Mouse (Mus musculus) embryonic stem cell, embryonic (primary cell): Measurements from ENCODE around the gene Prss22.

ENCODE experiments used
- CTCF ChIA-PET, 4 experiments: fragments of 300-600 bp in 2 of 4; fragments of 350-600 bp in 2 of 4; sonication (Branson Sonifier 250); formaldehyde crosslinking; loops; one replicate each; lab custom pipeline; 2022; ENCODE audit warnings: inconsistent platforms in 2 of 4; lab: Charles Lee
- POLR2A ChIA-PET, 4 experiments: fragments of 300-600 bp in 2 of 4; fragments of 350-600 bp in 2 of 4; sonication (Branson Sonifier 250); formaldehyde crosslinking; loops; one replicate each; lab custom pipeline; 2022; ENCODE audit warnings: antibody characterized with exemption in 4 of 4, inconsistent platforms in 1 of 4; lab: Charles Lee

Gene Prss22

DNA sequence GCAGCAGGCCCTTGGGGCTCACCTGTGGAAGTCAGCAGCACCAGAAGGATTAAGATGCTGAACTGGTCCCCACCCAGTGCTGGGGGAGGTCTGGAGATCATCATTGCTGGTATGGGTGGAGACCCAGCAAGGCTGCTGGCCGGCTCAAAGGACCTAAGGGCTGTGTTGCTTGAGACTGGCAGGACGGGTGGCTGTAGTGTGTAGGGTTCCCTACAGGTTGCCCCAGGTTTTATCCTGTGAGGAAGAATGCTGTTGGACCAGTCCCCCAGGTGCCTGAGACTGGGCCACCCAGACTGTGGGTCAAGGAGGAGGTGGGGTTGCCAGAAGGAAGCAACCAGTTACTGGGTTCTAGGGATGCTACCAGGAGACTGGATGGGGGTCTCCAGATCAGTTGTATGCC lies at the start of gene Prss22:
Gene Prss22 (minus strand): TSS at position 200 of the 400 bp plus-strand sequence.
- ChIA-PET POLR2A (no interaction called here), CTCF (interaction anchor here in 1 of 4 experiments (1.0 to 1.1 kb wide), 2 partner anchors 29 to 154 kb away, joined by 5 to 6 read pairs; partner anchors contain the start of genes Prss32 and Prss41)

DNA sequence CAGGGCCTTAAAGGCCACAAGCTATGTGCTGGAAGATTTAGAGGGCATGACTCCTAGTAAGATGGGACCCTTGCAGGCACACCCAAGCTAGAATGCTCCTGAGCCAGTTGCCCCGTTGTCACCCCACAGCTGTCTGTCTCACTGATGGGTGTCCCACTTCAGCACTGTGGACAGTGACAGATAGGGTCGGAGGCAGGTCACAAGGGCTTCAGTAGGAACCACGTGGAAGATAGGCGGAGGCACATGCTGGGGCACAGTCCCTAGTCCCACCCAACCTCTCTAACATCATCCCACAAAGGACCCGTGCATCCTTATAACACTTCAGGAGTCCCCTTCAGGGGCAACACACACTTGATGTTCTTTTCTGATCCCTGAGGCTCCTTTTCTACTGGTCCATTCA lies 48.1 kb upstream of the Prss22 start:
- CTCF ChIA-PET: interaction anchor here (0.5 to 2.1 kb wide), 12 partner anchors 9 to 1676 kb away, joined by 3 to 8 read pairs (median 4); no protein-coding TSS in a partner anchor
- POLR2A ChIA-PET: interaction anchor here (0.6 to 5.4 kb wide), 22 partner anchors 9 to 1205 kb away, joined by 3 to 32 read pairs (median 4); partner anchors contain the start of genes Ccnf (in 1 of the 4) and Pdpk1 (in 1 of the 4)

DNA sequence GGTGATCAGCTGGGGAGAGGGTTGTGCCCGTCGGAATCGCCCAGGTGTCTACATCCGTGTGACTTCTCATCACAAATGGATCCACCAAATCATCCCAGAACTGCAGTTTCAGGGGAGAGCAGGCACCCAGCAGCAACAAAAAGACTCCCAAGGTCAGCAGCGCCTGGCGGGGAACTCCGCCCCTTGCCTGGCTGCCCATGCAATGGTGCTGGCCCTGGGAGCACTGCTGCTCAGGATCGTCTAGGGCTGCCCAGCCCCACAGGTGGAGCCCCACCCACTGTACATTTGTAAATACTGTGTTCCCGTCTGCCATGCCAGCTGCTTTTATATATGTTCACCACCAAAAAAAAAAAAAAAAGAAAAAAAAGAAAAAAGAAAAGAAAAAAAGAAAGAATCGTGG lies 47.7 kb upstream of the Prss22 start:
- POLR2A ChIA-PET: interaction anchor here (0.5 to 5.4 kb wide), 27 partner anchors 8 to 1205 kb away, joined by 3 to 32 read pairs (median 5); partner anchors contain the start of genes Ccnf (in 1 of the 4) and Pdpk1 (in 1 of the 4)
- CTCF ChIA-PET: interaction anchor here (0.5 to 2.1 kb wide), 14 partner anchors 8 to 1677 kb away, joined by 3 to 8 read pairs (median 4); no protein-coding TSS in a partner anchor

DNA sequence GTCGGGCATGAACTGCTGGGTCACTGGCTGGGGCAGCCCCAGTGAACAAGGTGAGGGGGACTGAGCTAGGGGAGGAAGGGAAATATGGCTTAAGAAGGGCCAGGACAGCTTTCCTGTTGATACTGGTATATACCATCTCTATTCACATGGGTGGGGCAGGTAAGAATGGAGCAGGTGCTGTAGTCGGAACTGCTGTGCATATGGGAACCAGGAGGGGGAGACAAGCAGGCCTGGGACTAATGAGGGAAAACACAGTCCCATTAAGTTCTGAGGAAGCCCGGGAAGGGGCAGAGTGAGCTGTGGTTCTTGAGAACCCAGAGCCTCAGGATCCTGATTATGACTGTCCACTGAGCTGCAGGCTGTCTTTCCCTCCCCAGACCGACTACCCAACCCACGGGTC lies 46.6 kb upstream of the Prss22 start:
- ChIA-PET POLR2A (interaction anchor here (0.6 to 5.4 kb wide), 30 partner anchors 8 to 383 kb away, joined by 3 to 32 read pairs (median 4); partner anchors contain the start of genes Amdhd2 (in 2 of the 4), Ccnf (in 2 of the 4), Abca3 (in 1 of the 4) and Kctd5 (in 1 of the 4)), CTCF (interaction anchor here (0.5 to 2.1 kb wide), 27 partner anchors 8 to 1524 kb away, joined by 3 to 8 read pairs (median 3); partner anchors contain the start of genes Prss32 (in 2 of the 4), Prss41 (in 2 of the 4) and Ccnf (in 1 of the 4))

DNA sequence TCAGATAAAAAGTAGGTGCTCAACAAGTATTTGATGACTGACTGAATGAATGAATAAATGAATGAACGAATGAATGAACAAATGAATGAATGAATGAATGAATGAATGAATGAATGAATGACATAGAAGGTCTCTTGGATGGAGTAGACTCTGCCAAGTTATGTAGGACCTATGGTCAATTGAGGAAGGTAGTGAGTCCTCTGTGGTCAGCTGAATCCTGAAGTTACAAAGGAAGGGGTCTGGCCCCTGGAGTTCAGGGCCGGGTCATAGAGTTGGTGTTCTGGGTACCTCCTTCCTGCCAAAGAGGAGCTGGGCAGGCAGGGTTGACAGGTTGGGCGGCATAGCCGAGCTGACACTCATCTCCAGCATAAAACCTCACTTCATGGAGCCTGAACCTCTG lies 39.9 kb upstream of the Prss22 start, which contains the start of gene Prss27:
Gene Prss27 (plus strand): TSS at position 301 of the 400 bp plus-strand sequence.
- ChIA-PET POLR2A (interaction anchor here in 2 of 4 experiments (0.6 to 6.3 kb wide), 14 partner anchors 10 to 490 kb away, joined by 3 to 43 read pairs (median 4); partner anchors contain the start of genes Ccnf (in 1 of the 2), Kctd5 (in 1 of the 2) and Traf7 (in 1 of the 2)), CTCF (interaction anchor here in 1 of 4 experiments (0.9 kb wide), 2 partner anchors 23 to 44 kb away, joined by 3 read pairs; no protein-coding TSS in a partner anchor)

DNA sequence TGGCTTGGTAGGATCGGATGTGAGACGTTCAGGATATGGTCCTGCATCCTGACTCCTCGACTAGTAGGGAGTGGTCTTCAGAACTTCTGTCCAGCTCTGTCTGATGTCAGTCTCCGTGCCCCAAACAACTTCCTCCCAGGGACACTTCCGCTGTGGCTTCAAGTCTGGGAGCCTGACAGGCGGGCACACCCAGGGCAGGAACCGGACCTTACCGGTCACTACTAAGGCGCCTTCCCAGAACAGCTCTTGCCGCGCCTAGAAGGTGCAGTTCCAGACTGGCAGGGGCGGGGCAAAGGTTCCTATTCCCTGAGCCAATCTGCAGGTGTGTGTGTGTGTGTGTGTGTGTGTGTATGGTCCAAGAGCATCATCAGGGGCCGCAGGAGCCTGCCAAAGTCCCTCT lies 39.5 kb upstream of the Prss22 start:
- POLR2A ChIA-PET: interaction anchor here in 2 of 4 experiments (0.8 to 6.3 kb wide), 11 partner anchors 13 to 490 kb away, joined by 3 to 43 read pairs (median 4); partner anchors contain the start of gene Traf7 (in 1 of the 2)
- CTCF ChIA-PET: interaction anchor here in 2 of 4 experiments (0.7 to 0.9 kb wide), 3 partner anchors 8 to 94 kb away, joined by 3 to 8 read pairs (median 5); no protein-coding TSS in a partner anchor

DNA sequence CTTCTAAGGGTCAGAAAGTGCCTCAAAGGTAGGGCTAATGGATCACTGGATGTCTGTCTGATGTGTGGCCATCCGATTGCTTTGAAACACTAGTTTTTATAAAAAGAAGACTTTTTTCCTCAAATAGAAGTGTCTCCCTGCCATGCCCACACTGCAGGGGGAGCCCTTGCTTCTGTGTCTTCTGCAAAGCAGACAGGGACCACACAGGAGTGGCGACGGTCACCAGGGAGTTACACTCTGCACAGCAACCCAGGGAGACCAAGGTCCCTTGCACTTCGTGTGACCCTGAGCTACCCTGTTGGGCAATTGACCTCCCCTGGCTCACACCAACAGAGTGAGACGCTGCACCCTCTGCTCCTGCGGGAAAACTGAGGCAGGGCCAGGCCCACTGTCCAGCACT lies 39.1 kb upstream of the Prss22 start:
- ChIA-PET POLR2A (interaction anchor here in 2 of 4 experiments (0.8 to 6.3 kb wide), 14 partner anchors 8 to 491 kb away, joined by 3 to 43 read pairs (median 4); partner anchors contain the start of genes Kctd5 (in 1 of the 2) and Traf7 (in 1 of the 2)), CTCF (interaction anchor here in 2 of 4 experiments (0.7 to 0.9 kb wide), 3 partner anchors 9 to 95 kb away, joined by 3 to 8 read pairs (median 5); no protein-coding TSS in a partner anchor)

DNA sequence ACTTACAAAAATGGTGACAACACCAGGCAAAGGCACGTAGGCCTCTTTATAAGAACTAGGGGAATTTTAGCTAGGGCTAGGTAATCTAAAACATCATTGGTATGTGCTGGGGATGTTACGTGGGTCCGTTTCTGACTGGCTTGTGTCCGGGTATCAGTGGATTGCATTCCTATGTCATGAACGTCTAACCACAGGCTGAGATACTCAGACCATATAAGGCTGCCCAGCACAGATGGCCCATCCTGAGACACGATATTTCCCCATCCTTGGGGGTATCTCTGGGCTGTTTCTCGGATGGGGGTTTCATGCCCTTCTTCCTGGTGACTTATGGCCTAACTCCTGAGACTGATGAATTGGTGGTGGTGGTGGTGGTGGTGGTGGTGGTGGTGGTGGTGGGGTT lies 37.2 kb upstream of the Prss22 start:
- POLR2A ChIA-PET: interaction anchor here in 2 of 4 experiments (0.7 to 6.3 kb wide), 6 partner anchors 8 to 232 kb away, joined by 3 to 43 read pairs (median 5); no protein-coding TSS in a partner anchor
- CTCF ChIA-PET: interaction anchor here in 1 of 4 experiments (0.6 kb wide), 2 partner anchors 98 to 104 kb away, joined by 4 to 8 read pairs; no protein-coding TSS in a partner anchor

DNA sequence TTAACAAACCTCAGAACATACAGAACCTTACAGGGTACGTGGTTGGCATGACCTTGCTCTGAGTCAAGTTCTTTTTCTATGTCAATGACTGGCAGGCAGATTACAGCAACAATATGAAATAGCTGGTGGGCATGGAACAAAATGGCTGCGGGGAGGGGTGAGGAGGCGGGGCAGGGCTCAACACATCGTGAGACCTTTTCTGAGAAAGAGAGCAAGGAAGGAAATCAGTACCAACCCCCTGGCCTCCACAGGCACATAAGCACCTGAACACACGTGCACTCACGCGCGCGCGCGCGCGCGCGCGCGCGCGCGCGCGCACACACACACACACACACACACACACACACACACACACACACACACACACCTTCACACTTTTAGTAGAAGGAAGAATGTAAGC lies 32.7 kb upstream of the Prss22 start:
- ChIA-PET CTCF (interaction anchor here in 3 of 4 experiments (0.6 to 1.6 kb wide), 9 partner anchors 9 to 99 kb away, joined by 3 to 5 read pairs (median 4); no protein-coding TSS in a partner anchor), POLR2A (interaction anchor here in 3 of 4 experiments (0.6 to 4.3 kb wide), 32 partner anchors 8 to 497 kb away, joined by 3 to 32 read pairs (median 4); partner anchors contain the start of genes Atp6v0c (in 2 of the 3), Ccnf (in 2 of the 3), Elob (in 1 of the 3) and Kctd5 (in 1 of the 3))

DNA sequence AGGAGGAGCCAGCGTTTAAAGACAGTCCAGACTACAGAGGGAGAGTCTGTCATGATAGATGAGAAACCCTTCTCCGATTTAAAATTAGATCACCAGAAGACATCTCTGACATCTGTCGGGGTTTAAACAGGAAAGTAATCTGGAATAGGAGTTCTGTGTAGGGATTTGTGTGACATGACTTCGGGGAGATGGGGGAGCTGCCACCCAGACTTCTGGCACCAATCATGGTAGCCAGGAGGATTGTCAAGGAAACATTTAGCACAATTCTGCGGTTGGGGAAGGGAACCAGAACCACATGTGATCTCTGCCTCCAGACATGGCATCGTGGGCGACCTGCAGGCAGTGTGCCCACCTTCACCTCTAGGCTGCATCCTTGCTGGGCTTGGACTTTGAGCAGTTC lies 31.6 kb upstream of the Prss22 start:
- CTCF ChIA-PET: interaction anchor here in 1 of 4 experiments (1.1 kb wide), 1 partner anchor 66 kb away, joined by 3 read pairs; no protein-coding TSS in a partner anchor

DNA sequence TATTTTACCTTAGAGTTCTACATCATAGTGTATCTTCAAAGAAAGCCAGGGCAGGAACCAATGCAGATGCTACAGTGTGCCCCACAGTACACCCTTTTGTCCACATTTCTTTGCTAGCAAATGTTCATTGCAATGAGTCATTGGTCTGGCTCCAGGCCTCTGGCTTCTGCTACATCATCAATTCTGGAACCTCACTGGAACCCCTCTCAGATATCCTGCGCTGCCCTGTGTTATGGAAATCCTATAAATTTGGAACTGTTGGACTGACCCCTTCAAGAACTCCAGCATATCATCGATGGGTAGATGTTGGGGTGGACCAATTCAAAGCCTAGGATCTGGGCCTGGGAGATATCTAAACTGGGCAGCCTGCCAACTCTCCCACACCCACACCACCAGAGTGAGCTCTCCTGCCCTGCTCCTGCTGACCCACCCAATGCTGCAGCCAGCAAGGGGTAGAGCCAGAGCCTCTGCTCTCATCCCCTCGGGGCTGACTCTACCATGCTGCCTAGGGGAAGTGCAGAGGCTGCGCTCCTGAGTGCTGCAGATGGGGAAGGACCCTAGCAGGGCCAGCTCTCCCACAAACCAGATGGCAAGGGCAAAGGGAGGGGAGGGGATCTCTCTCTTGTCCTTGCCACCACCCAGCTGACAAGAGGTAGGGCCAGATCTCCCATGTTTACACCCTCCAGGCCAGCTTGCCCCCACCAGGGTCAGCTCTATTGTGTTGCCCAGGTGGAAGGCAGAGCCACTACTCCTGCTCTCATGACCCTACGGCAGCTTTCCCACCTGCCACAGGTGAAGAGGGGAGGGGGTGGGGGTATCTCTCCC lies 23.7 kb upstream of the Prss22 start:
- CTCF ChIA-PET: interaction anchor here in 3 of 4 experiments (0.6 to 1.2 kb wide), 4 partner anchors 9 to 28 kb away, joined by 3 to 8 read pairs (median 4); no protein-coding TSS in a partner anchor
- POLR2A ChIA-PET: interaction anchor here (0.6 to 4.8 kb wide), 50 partner anchors 8 to 479 kb away, joined by 3 to 43 read pairs (median 4); partner anchors contain the start of genes Ccnf (in 2 of the 4), Prss27 (in 2 of the 4), Abca3 (in 1 of the 4) and Elob (in 1 of the 4)

More for the DNA sequence above, 31.6 kb upstream of the Prss22 start:
- POLR2A ChIA-PET: interaction anchor here in 2 of 4 experiments (0.6 to 4.3 kb wide), 13 partner anchors 8 to 385 kb away, joined by 3 to 32 read pairs (median 5); partner anchors contain the start of genes Elob (in 1 of the 2) and Rnps1 (in 1 of the 2)

DNA sequence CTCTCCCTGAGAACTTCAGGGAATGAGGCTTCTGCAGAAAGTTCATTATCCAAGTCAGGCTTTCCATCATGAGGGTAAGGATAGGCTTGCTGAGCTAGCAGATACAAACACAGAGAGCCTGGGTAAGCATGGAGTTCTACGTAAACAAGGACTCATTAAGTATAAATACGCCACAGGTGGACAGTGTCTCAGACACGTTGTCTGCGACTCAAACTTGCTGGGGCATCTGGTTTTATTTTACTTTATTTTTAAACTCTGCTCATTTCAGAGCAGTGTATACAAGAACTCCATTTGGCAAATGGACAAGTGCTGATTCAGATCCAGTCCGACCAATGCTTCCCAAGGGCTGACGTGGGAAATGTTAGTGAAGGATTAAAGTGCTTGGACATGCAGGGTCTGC lies 22.8 kb upstream of the Prss22 start:
- ChIA-PET CTCF (interaction anchor here in 1 of 4 experiments (0.6 kb wide), 1 partner anchor 27 kb away, joined by 5 read pairs; no protein-coding TSS in a partner anchor), POLR2A (interaction anchor here in 3 of 4 experiments (0.7 to 4.8 kb wide), 18 partner anchors 10 to 393 kb away, joined by 3 to 43 read pairs (median 6); partner anchors contain the start of genes Ccnf (in 1 of the 3), Elob (in 1 of the 3), Prss27 (in 1 of the 3) and Rnps1 (in 1 of the 3))

DNA sequence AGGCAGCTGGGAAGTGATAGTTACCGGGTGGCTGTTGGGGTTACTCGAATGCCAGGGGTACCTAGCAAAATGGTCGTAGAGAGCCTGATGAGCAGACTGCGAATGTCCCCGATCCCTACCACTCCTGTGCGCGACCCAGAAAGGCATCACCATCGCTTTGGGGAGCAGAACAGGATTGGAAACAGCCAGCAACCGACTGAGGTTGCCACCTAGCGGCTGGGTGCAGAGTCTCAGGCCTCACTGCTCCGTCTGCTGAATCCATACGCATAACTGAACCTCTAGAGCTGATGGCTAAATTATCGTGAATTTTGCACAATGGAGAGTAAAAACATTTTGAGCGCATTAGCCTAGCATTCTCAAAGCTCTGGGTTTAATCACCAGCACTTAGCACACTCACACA lies 17.8 kb upstream of the Prss22 start:
- POLR2A ChIA-PET: interaction anchor here in 3 of 4 experiments (0.6 to 3.6 kb wide), 29 partner anchors 9 to 513 kb away, joined by 3 to 13 read pairs (median 4); partner anchors contain the start of genes Ccnf (in 2 of the 3), Amdhd2 (in 1 of the 3), Mlst8 (in 1 of the 3) and Prss27 (in 1 of the 3)
- CTCF ChIA-PET: interaction anchor here (0.6 to 2.2 kb wide), 21 partner anchors 9 to 1782 kb away, joined by 3 to 12 read pairs (median 3); partner anchors contain the start of genes Prss32 (in 1 of the 4) and Prss41 (in 1 of the 4)

DNA sequence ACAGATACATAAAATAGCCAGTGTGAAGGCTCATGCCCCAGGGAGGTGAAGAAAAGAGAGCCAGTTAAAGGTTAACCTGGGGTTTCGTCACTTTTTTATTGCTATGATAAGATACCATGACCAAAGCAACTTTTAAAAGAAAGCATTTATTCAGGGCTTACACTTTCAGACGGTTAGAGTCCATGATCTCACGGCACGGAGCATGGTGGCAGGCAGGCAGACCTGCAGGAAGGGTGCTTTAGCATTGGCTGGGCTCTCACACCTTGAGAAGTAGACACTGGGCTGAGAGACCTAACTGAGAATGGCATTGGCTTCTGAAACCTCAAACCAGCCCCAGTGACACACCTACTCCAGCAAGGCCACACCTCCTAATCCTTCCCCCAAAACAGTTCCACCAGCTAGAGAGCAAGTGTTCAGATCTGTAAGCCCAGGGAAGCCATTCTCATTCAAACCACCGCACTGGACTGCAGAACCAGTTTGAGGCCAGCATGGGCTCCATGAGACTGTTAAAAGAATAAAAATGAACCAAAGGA lies 16.6 kb upstream of the Prss22 start:
- POLR2A ChIA-PET: interaction anchor here in 3 of 4 experiments (0.8 to 3.6 kb wide), 23 partner anchors 8 to 514 kb away, joined by 3 to 13 read pairs (median 5); partner anchors contain the start of genes Amdhd2 (in 1 of the 3), Ccnf (in 1 of the 3), Mlst8 (in 1 of the 3) and Prss27 (in 1 of the 3)
- CTCF ChIA-PET: interaction anchor here (0.6 to 2.2 kb wide), 11 partner anchors 8 to 238 kb away, joined by 3 to 12 read pairs (median 6); no protein-coding TSS in a partner anchor

DNA sequence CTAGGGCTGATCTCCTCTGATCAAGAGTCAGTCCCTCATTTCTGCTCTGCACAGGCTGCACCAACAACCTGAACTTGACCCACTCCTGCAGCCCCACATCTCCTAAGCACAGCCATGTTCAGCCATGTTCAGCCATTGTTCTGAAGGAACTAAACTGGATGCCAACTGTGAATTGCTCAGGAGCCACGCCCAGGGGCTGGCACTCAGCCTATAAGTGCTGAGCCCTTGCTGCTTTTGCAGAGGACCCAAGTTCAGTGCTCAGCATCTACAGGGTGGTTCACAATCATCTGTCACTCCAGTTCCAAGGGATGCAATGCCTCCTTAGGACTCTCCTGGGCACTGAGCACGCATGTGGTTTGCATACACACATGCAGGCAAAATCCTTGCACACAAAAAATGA lies 15.0 kb upstream of the Prss22 start:
- ChIA-PET CTCF (interaction anchor here in 1 of 4 experiments (0.7 kb wide), 1 partner anchor 19 kb away, joined by 6 read pairs; no protein-coding TSS in a partner anchor), POLR2A (interaction anchor here in 1 of 4 experiments (1.9 kb wide), 1 partner anchor 10 kb away, joined by 7 read pairs; no protein-coding TSS in a partner anchor)

DNA sequence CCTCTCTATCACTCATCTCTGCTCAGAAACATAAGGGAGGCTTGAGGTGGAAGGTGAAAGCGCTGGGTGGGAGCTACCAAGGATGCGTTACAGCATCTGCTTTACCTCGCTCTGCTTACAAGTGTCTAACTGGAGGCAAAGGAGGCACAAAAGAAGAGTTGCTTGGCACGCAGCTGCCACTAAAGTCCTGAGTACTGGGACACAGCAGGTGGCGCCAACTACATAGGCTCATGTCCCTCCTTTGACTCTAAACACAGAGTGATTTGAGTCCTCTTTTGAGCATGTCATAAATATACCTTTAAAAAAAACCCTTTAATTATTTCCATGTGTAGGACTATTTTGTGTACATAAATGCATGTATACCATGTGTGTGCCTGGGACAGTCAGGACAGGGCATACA lies 11.7 kb upstream of the Prss22 start:
- ChIA-PET CTCF (interaction anchor here (0.7 to 2.1 kb wide), 8 partner anchors 16 to 234 kb away, joined by 3 to 7 read pairs (median 4); no protein-coding TSS in a partner anchor), POLR2A (interaction anchor here in 2 of 4 experiments (0.6 to 2.1 kb wide), 6 partner anchors 12 to 518 kb away, joined by 3 to 11 read pairs (median 4); partner anchors contain the start of genes Ccnf (in 1 of the 2) and Traf7 (in 1 of the 2))
